Mouse (Mus musculus): ENCODE measurements around the gene Bend5.

The Bend5 gene

DNA sequence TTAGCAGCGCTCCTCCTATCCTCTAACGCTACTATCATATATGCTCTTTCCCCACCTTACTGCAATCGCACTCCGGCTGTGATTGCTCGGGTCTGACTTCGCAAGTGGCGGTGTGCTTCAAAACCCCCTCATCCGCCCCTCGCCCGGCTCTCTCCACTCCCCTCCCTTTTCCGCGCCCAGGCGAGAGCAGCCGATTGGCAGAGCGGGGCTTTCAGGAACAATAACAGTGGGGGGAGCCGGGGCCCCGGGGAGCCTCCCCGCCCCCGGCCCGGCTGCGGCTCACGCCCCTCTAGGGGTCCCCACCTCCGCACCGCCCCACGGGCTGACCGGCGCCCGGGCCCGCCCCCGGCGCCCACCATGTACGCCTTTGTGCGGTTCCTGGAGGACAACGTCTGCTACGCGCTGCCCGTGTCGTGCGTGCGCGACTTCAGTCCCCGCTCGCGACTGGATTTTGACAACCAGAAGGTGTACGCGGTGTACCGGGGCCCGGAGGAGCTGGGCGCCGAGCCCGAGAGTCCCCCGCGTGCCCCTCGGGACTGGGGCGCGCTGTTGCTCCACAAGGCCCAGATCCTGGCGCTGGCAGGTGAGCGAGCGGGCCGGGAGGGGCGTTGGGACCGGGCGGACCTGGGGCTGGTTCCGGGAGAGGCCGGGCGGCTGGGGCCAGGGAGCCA is at the start of gene Bend5:
Gene Bend5, plus strand, starts transcription at position 189 of the 671 bp plus-strand sequence.
- peak; percentile 67 for DNase-seq (ENCODE audit: low spot score)

GRCm38 (mm10) chr4:111367771-111368170 is 47.0 kb upstream of the Bend5 start:
- DNase-seq (ENCODE audit: low spot score), result no peak

GRCm38 (mm10) chr4:111377159-111377558 is 37.6 kb upstream of the Bend5 start:
- no peak for DNase-seq (ENCODE audit: low spot score)

DNA sequence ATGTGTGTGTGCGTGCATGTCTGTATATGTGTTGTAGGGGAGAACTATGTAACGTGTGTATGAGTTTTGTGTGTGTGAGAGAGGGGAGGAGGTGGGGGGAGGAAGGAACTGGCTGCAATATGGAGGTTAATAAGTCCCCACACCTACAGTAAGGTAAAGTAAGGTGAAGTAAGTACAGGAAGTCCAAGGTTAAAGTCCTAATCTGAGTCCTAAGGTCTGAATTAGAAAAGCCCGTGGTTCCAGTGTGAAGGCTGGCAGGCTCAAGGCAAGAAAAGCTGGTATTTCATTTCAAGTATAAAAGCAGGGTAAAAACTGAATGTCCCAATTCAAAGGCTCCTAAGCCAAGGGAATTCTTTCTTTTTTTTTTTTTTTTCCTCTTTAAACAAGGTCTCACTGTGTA is 36.7 kb upstream of the Bend5 start:
- DNase-seq (ENCODE audit: low spot score), result no peak

DNA sequence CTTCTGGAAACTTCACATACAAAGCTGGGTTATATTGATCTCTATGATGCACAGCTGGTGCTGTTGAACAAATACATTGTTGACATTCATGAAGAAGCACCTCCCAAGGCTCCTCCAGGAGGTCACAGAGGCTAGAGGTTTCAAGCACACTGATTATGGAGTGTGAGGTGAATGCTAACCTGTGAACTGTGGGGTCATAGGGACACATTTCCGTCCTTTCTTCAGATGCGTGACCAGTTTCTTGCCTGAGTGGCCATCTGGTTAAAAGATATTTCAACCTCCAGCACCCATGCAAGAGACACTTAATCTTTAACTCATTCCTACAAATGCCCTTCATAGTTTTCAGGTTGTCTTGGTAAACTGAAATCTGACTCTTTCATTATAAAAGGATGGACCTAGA is 31.7 kb upstream of the Bend5 start:
- DNase-seq (ENCODE audit: low spot score), result no peak

DNA sequence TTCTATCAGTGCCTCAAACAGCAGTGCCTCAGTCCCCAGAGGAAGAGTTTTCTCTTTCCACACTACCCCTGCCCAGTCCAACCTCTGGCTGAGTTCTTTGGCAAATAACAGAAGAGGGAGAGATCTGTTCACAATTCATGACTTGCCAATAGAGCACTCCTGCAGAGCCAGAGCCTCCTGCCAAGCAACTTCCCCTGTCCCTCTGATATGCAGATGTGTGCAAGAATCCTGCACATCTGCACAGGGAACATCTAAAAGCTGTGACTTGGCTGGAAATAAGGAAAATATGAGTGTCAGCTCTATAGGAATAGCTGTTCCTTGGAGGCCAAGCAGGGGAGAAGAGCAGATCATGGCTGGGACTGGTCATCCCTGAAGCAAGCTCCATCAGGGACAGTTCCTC is 24.1 kb upstream of the Bend5 start:
- DNase-seq (ENCODE audit: low spot score), result no peak

DNA sequence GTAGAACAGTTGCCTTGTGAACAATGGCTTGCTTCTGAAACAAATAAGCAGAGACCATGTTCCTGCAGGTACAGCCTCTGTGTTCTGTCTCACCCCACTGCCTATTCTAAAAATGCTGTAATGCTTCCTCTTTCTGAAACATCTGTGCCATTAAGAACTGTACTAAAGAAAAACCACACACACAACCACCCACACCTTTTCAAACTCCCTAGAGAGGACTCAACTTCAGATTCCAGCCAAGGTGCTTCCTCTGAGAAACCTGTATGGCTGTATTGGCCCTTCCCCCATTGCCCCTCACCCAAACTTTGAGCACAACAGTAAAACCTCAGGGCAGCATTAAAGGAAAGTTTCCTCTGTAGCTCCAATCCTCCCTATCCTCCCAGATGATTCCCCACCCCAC is 15.0 kb upstream of the Bend5 start:
- DNase-seq (ENCODE audit: low spot score), result no peak

DNA sequence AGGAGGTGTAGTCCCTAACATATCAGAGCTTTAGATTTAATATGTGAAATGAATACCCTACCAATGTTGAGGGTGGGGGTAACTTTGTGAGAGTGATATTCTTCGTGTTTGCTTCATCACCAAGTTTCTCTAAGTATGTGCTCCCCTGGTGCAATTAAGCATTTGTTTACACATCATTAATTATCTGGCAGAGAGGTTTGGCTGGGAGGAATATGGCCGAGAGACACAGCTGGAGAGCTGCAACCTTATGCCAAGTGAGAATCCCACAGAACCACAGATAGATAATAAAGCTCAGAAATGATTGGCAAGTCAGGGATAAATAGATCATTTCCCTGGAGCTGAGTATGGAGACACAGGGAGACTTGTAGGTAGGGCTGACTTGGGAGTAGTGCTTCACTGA is 14.1 kb upstream of the Bend5 start:
- no peak for DNase-seq (ENCODE audit: low spot score)

- no peak for DNase-seq (ENCODE audit: low spot score)
Measured at GRCm38 (mm10) chr4:111403243-111403642, 11.6 kb upstream of the Bend5 start.

DNA sequence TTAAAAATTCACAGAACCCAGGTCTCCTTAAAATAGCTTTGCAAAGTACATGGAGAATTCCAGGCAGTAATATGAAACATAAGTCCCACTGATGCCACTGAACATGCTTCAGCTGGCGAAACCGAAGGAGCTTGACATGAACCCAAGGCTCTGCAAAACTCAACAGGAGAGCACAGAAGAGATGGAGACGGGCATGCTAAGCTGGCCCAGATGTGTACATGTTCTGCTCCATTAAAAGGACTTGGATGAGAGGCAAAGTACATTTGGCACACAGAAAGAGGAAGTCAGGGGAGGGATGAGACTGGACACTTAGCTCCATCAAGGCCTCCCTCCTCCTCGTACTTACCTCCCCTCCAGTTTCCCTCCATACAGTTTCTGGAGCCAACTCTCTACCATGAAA is 4.1 kb upstream of the Bend5 start:
- no peak for DNase-seq (ENCODE audit: low spot score)

DNA sequence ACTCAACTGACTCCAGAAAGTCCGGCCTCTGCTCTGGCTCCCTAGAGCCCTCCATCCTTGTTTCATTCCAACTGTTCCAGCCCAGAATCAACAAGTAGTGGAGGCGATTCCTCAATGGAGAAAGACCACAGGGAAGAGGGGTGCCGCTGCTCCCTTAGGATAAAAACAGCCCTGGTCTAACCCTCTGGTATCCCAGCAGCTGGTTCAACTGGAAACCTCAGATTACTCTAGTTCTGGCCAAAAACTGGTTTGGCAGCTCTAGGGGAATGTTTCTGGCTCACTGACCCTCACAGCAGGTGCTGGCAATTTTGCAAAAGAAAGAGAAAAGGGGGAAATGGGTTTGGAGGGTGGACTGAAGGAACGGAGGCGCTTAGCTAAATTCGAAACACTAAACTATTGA is 407 bp upstream of the Bend5 start:
- peak; percentile 18 for DNase-seq (ENCODE audit: low spot score)

DNA sequence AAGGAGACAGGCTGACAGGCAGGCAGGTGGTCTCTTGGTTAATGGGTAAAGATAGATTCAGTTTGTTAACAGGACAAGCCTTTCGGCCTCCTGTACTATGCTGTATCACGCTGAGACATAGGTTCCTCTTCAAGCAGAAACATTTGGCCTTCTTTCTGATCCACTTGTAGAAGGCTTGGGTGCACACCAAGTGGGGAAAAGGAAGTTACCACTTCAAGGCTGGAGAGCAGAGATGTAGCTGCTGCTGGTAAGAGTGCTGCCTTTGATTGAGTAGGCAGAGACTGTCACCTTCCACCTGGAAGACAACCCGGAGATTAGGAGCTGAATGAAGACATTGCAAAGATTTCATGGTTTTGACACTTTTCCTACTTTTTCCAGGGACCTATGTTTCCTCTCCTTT is 1.3 kb downstream of the Bend5 start:
- DNase-seq (ENCODE audit: low spot score), result no peak

DNA sequence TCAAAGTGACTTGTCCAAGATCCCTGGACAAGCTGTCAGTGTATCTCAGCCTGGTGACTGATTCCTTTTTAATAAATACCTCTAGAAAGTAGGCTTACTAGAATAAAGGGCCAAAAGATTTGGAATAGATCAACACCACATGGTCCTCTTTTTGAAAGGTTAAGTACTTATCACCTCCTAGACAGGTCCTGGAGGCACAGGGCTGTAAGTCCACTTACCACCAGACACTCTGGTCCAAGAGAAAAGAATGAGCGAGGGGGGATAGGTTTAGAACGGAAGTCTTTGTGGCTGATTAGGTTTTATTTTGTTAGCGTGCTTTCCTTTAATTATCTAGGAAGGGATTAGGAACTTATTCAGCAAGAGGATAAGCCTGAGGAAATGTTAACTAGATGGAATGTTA is 1.7 kb downstream of the Bend5 start:
- no peak for DNase-seq (ENCODE audit: low spot score)

GRCm38 (mm10) chr4:111417716-111418115 is 2.9 kb downstream of the Bend5 start:
- no peak for DNase-seq (ENCODE audit: low spot score)

DNA sequence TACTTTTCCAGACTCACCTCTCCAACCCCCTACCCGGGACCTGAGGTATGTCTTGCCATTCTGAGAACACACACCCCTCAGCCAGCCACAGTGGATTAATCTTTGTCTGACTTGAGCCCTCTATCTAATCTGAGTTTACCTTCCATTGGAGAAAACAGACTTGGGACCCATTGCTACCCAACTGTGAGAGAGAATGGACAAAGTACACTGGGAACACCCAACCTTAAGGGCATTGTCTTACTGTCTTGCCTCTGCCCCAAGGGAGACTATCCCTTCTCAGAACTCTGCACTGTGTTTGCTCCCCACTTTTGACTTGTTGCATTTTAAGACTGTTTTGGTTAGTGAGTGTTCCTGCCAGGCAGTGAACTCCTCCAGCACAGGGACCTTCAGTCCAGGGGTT is 4.7 kb downstream of the Bend5 start:
- no peak for DNase-seq (ENCODE audit: low spot score)

DNA sequence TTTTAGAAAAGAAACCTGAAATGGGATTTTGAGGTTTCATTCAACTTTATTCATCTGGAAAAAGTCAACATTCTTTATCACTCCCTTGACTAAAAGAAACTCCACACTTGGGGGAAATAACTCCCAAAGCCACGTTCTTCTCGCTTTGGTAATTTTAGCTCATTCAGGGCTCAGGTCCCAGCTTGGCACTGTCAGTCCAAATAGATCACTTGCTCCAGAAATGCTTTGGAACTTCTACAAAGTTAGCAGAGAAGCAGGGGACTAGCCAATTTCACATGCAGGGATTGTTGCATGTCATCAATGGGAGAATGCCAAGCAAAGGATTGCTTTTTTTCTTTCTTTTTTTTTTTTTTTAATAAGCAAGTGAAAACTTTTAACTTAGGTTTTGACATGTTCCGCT is 5.2 kb downstream of the Bend5 start:
- DNase-seq (ENCODE audit: low spot score), result no peak

- no peak for DNase-seq (ENCODE audit: low spot score)
Measured at GRCm38 (mm10) chr4:111420955-111421354, 6.1 kb downstream of the Bend5 start.

DNA sequence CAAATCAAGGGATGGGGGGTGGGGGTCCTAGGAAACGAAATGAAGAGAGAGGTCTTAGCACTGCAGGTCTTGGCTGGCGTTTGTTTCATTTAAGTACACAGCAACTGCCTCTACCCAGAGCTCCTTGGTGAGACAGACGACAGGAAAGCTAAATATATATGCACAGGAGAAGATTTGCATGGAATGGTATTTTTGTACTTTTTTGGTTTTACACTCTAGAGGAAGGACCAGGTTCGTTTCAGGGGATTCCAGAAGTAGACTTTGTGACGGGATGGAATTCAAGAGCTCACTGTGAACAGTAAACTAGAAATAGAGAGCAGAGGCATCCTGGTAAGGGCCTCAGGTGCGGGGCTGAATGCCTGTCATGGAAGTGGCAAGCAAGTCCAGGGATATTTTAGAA is 7.0 kb downstream of the Bend5 start:
- DNase-seq (ENCODE audit: low spot score), result no peak

DNA sequence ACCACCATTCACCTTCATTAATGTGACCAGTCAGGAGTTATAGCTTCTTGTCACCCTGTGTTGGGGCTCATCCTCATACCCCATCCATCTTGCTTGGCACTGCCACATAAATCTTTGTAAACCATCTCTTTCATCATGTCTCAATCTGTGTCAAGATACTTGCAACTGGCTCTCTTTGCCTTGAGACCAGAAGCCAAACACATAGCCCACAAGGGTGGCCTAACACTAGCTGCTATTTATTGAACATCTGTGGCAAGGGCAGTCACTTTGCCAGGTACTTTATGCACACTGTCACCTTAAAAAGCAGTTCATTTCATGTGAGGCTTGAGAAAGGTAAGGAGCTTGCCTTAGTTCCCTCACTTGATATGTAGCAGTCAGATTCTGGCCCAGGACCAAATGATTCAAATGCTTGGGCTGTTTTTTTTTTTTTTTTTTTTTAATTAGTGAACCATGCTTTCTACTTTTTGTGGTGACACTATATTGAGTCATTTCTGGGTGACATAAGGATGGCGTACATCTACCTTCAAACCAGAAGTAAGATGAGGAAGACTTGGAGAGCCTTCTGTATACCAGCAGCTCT is 9.7 kb downstream of the Bend5 start:
- DNase-seq (ENCODE audit: low spot score), result no peak

GRCm38 (mm10) chr4:111425170-111425569 is 10.4 kb downstream of the Bend5 start:
- peak; percentile 41 for DNase-seq (ENCODE audit: low spot score)

- peak; percentile 57 for DNase-seq (ENCODE audit: low spot score)
Measured at GRCm38 (mm10) chr4:111431186-111431585, 16.4 kb downstream of the Bend5 start.

DNA sequence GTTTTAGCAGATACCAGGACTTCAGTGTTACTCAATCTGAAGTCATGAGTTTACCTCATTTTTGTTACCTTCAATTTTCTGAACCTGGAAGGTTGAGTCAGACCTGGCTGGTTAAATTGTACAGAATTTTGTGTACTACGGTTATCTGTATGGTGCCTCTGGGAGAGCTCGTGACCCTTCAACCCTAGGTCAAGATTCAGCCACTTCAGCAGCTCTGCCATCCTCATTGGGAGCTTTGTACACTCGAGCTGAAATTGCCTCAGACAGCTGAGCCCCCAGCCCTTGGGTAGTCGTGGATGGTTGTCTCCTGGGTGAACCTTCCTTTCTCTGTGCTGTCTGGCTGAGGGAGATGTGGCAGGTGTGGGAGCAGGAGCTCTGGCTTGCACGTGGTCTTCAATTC is 17.2 kb downstream of the Bend5 start:
- no peak for DNase-seq (ENCODE audit: low spot score)

DNA sequence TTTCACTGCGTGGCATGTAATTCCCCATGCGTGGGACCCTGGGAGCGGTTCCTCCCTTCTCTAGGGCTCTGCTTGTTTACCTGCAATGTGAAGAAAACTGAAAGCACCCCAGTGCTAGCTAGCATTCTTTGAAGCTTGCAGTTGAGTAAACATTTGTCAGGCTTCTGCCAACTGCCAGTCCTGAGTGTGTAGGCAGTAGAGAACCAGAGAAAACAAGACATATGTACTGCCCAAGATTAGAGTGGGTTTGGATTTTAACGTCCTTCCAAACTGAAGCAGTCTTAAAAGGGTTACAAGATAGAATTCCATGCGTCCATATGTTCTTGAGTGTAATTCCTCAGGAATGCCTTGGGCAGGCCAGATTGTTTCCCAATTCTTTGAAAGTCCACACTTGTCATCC is 17.6 kb downstream of the Bend5 start:
- DNase-seq (ENCODE audit: low spot score), result no peak

DNA sequence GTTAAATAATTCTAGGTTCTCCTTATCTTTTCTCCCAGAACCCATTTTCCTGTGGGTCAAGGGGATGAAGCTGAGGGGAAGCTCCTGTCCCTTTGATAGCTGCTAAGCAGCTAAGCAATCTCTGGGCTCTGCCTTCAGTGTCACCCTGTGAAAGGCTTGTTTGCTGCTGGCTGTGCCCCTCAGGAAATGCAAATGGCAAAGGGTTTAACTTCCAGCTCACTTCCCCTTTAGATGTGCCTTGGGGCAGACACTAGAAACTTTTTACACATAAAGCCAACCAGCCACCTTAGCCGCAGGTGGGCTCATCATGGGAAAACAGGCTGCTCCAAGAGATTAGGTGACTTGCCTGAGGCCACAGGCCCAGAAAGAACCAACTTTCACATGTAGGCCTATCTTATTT is 26.9 kb downstream of the Bend5 start:
- no peak for DNase-seq (ENCODE audit: low spot score)

Measured in urinary bladder, postnatal 14 days (tissue).